Mouse (Mus musculus) erythroid progenitor cell, adult 5-6 weeks (primary cell): ENCODE results near the gene Tspan18. TPM values are rescaled to one million over a fixed set of nuclear protein-coding genes. Genes with fewer than 3 reads are reported as not detected.

Experiments
- ATAC-seq: replicated peaks from 2 replicates; pipeline ENCODE4 v1.8.0; 2016; ENCODE audit warnings: moderate number of reproducible peaks, mild to moderate bottlenecking, moderate TSS enrichment, inconsistent platforms; ENCODE audit not compliant: poor library complexity, low FRiP score, severe bottlenecking
- total RNA-seq, 2 experiments: library from RNA; stranded (forward) in 1 of 2; stranded (reverse) in 1 of 2; fragments of 150-400 nt in 1 of 2; fragments of 186-747, 209-891 nt in 1 of 2; gene quantifications; 2 replicates each; pipeline versions ENCODE4 v1.2.3 to v1.2.4; 2015 to 2017; ENCODE audit warnings: low replicate concordance in 2 of 2

Gene Tspan18
- total RNA-seq (2015; ENCODE audit: low replicate concordance) (2.2 TPM in 1 of 2 replicates, not detected in the other), total RNA-seq (2017; ENCODE audit: low replicate concordance) (0.61 and 0.64 TPM in 2 replicates)

- peak; percentile 85 for ATAC-seq
Measured at GRCm38 (mm10) chr2:93333817-93334731, at the start of gene Tspan18. Gene Tspan18 (minus strand): TSS chr2:93334505.

- ATAC-seq: no peak
Measured at GRCm38 (mm10) chr2:93383831-93384230, 49.5 kb upstream of the Tspan18 start.

GRCm38 (mm10) chr2:93380680-93381089, 46.4 kb upstream of the Tspan18 start:
- no peak for ATAC-seq

GRCm38 (mm10) chr2:93377797-93378196, 43.5 kb upstream of the Tspan18 start:
- no peak for ATAC-seq

- ATAC-seq: no peak
Measured at GRCm38 (mm10) chr2:93377157-93377556, 42.9 kb upstream of the Tspan18 start.

- ATAC-seq: no peak
Measured at GRCm38 (mm10) chr2:93372872-93373271, 38.6 kb upstream of the Tspan18 start.

GRCm38 (mm10) chr2:93372097-93372571, 37.8 kb upstream of the Tspan18 start:
- no peak for ATAC-seq

GRCm38 (mm10) chr2:93368954-93369353, 34.6 kb upstream of the Tspan18 start:
- ATAC-seq: no peak

GRCm38 (mm10) chr2:93367962-93368361, 33.7 kb upstream of the Tspan18 start:
- ATAC-seq: no peak

GRCm38 (mm10) chr2:93365411-93365810, 31.1 kb upstream of the Tspan18 start:
- ATAC-seq: no peak

GRCm38 (mm10) chr2:93364951-93365350, 30.6 kb upstream of the Tspan18 start:
- ATAC-seq: no peak

- no peak for ATAC-seq
Measured at GRCm38 (mm10) chr2:93361454-93361853, 27.1 kb upstream of the Tspan18 start.

- ATAC-seq: no peak
Measured at GRCm38 (mm10) chr2:93360310-93360709, 26.0 kb upstream of the Tspan18 start.

- ATAC-seq: no peak
Measured at GRCm38 (mm10) chr2:93357391-93357790, 23.1 kb upstream of the Tspan18 start.

GRCm38 (mm10) chr2:93355845-93356244, 21.5 kb upstream of the Tspan18 start:
- no peak for ATAC-seq

GRCm38 (mm10) chr2:93354621-93355020, 20.3 kb upstream of the Tspan18 start:
- ATAC-seq: no peak

- ATAC-seq: peak; percentile 90
Measured at GRCm38 (mm10) chr2:93353725-93354124, 19.4 kb upstream of the Tspan18 start.

GRCm38 (mm10) chr2:93352915-93353685, 18.8 kb upstream of the Tspan18 start:
- peak; percentile 23 for ATAC-seq

- no peak for ATAC-seq
Measured at GRCm38 (mm10) chr2:93351352-93351751, 17.0 kb upstream of the Tspan18 start.

GRCm38 (mm10) chr2:93347018-93347417, 12.7 kb upstream of the Tspan18 start:
- ATAC-seq: no peak
